Mouse (Mus musculus): ENCODE data around the gene Celf5.

DNA sequence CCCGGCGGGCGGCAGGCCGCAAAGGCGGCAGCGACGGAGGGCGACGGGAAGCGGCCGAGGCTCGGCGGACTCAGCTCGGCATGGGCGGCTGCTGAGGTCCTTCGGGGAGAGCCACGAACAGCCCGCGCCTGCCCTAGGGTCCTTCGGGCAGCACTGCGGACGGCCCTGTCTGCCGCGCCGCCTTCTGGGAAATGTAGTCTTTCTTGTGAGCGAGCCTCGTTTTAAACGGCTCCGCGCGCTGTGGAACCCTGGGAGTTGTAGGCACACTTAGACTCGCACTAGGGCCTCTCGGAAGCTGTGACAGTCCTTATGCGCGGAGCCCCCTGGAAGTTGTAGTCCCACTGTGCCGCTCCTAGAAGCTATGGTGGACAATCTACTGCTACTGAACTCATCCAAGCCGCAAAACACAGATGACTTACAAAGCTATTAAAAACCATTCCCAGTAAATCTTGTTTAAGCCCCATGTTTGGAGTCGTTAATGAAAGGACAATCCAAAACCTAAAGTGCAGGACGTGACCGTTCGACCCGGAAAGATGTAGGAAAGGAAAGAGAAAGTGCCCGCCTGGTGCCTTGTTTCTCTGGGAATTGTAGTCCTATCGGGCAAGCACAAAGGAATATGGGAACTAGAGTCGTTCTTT, 13.9 kb upstream of the Celf5 start, which contains the start of gene Ncln:
- TF ChIP-seq POLR2A (IDR thresholded peaks at IDR 0.05; ENCODE audit: extremely low read depth, insufficient read depth, low read length) (peak; percentile 58; the same call in 1 of the 2 replicates), CTCF (IDR thresholded peaks at IDR 0.05; ENCODE audit: low read depth, low read length) (no peak)
